Mouse (Mus musculus) thymus, adult 18-20 months (tissue): Measurements from ENCODE around the gene Ptp4a2.

Experiments
- DNase-seq, 2 experiments: peaks; one replicate each; pipeline ENCODE4 v3.0.0; 2022; ENCODE audit warnings: mixed read lengths in 2 of 2

Ptp4a2 gene

DNA sequence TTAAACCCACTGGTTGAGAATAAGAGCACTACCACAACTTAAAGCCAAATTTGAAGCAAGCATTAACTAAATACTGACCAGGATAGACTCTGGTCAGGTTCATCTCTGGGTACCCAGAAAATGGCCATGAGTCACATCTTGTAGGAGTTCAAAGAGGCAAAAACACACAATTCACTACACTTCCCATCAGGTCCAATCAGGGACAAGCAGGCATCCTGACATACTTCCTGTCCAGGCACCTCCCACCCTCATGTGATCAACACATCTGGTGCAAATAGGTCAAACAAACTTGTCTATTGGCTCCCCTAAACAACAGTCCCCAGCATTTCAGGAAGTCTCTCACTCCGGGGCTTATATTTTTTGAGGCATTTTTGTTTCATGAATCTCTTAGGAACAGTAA, 7.7 kb upstream of the Ptp4a2 start:
- no peak for DNase-seq

DNA sequence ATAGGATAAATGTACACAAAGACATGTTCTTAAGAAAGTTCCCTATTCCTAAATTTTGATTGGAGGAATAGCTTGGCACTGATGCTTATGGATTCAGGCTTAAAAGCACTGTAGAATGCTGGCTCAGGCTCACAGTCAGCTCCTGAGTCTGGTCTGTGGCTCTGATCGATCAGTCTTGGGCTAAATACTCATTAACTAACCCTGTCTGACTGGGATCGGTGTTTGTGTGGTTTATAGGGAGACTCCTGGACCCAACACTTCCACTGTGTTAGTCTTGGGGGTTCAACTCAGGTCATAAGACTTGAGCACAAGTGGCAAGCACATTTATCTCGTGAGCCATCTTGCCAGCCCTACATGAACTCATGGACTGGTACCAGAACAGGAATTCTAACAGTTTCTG, 6.0 kb upstream of the Ptp4a2 start:
- no peak for DNase-seq

DNA sequence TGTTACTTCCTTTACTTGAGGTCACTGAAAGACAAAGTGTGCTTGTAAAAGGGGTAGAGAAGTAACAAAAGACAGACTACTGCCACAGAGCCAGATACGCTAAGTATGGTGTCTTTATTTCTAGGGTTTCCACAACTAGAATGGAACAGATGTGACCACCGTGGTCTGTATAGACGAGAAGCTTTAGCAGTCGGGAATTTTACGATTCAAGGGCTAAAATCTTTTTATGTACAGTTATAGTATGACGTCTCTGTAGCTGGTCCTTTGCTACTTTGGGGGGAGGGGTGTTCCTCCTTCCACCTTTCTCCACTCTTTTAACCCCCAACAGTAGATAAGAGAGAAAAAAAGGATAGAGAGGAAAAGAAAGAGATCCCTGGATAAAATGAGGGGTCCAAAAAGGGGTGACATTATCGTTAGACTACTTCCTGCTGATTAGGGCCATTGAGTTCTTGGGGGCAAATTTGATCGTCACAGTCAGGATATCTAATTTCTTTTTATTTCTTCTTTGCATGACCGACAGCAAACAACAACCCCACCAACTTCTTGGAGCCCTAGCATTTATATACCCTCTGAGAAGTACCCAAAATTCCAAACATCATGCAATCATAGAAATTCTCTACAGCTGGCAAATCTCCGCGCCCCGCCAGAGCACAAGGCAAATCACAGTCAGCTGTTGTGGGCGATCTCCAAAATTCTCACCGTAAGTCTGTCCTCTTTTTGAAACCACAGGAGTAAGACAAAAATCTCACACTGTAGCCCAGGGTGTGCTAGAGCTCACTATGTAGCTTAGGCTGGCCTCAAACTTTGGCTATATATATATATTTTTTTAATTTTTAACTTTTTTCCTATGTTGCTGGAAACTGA, 818 bp downstream of the Ptp4a2 start:
- DNase-seq, result no peak

DNA sequence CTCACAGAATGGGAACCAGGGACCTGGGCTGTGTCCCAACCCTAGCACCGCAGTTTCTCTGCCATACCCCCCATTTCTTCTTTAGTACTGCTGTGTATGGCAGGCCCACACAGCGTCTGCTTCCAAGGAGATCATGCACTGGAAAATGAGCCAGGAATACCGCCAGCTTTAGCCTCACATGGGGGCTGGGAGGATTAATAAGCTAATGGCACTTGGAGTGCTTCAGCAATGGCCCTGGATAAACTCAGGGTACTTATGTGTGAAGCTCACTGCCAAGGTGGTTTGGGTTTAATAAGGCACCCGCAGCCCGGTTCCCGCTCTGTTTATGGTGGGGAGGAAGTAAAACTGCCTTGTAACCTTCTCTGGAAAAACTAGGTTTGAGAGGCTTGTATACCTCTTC, 6.6 kb downstream of the Ptp4a2 start:
- no peak for DNase-seq

DNA sequence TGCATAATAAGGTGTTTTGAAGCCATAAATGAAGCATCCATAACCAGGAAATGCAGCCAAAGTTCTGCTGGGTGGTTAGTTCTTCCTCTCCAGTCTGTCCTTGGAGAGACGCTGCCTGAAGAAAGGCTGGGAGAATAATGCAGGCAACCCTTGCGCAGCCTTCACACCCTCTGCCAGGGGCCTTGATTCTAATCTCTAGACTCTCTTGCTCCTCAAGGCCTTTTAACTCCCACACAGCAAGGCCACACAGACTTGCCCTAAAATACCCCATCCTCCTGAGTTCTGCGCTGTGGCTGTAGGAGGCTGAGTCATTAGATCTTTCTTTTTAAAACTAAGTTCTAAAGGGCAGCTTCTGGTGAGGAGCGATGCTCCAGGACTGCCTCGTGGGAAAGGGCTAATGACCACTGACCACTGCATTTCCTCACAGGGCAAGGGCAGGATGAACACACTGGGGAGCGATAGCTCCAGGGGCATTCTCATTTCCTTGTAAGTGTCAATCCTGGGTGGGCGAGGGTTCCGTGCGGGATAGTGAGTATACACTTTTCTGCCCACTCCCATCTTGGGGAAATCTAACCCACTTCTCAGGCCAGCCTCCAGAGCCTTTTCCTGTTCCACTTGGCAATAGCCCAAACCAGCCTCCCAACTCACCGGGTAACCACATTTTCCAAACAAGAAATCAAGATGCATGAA, 7.6 kb downstream of the Ptp4a2 start:
- no peak for DNase-seq

DNA sequence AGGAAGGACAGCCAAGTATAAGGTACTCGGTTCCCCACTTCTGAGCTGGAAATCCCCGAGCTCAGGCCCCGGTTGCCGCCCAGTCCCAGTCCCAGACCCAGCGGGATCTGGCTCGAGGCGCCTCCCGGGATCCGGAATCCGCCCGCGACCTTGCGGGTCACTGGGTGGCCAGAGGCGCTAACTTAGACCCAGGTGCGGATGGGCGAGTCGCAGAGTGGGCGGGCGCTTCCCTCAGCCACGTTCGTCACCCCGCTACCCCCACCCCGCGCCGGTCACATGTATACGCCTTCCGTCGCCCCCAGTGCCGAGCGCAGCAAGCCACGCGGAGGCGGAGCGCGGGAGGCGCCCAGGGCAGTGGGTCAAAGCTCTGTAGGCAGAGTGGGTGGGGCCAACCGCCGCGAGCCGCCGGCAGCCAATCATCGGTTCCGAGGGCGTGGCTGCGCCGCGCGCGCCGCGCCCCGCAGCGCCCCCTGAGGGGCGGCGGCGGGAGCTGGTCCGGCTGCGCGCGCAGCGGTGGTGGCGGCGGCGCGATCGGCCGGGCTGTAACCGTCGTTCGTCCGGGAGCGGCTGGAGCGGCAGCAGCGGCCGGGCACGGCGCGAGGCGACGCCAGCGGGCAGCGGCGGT, 8.8 kb downstream of the Ptp4a2 start:
- peak; percentile 99 for DNase-seq

DNA sequence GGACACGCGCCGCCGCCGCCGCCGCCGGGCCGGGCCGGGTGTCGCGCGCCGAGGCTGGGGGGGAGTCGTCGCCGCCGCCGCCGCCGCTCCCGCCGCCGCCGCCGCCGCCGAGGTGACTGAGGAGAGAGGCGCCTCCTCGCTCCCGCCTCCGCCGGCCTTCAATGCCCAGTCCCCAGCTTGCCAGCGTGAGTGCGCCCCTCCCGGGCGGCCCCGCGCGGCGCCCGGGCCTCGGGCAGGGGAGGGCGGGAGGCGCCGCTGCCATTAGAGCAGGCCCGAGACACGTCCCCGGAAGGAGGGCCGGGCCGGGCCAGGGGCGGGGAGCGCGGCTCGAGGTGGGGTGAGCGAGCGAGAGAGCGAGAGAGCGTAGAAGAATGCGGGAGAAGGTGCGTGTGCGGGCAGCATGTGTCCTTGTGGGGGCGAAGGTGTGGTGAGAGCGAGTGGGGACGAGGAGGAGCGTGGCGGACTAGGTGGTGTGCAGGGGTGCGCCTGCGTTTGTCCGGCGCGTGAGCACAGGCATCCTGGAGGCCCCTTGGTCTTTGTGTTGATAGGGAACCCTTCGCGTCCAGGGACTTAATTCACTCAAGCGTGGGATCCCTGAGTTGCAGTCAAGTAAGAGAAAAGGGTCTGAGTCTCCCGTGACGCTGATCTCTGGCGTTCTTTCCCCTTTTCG, 9.5 kb downstream of the Ptp4a2 start:
- peak; percentile 66 to 75 for DNase-seq

DNA sequence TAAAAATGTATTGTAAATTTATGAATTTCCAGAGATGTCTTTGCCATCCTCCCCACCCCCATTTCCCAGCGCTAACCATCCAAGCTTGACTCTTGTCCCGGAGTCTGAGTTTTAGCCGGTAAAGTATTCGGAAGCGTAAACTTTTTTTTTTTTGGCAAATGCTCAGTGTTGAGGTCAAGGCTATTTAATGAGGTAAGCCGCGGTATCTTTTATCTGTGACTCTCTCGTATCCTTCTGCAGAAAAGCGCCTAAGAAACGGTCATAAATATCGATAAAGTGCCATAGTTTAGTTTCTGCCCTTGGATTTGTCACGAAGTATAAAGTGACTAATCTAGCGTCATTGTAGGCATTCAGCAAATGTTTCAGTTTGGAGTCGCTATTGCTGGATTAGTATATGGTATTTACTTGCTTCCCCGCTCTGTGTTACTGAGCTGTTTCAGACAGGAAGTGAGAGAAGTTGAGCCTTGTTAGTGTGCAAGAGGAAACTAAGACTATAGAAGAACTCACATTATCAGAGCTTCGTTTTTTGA, 10.1 kb downstream of the Ptp4a2 start:
- no peak for DNase-seq

DNA sequence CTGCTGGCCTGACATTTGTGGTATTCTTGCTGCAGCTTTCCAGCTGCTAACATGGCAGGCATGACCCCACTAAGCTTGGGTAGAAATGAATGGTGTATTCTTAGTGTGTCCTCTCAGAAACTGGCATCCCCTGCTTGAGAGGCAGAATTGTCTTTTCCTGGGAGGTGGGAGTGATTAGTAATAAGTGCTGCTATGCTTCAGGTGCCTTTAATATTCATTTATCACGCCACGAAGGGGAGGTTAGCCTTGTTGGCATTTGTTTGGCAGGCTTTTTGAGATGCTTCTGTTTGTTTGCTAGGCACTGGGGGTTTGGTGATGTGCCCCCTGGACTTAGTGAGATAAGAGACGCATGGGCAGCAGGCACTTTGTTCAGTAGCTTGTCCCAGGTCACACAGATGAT, 11.3 kb downstream of the Ptp4a2 start:
- no peak for DNase-seq

DNA sequence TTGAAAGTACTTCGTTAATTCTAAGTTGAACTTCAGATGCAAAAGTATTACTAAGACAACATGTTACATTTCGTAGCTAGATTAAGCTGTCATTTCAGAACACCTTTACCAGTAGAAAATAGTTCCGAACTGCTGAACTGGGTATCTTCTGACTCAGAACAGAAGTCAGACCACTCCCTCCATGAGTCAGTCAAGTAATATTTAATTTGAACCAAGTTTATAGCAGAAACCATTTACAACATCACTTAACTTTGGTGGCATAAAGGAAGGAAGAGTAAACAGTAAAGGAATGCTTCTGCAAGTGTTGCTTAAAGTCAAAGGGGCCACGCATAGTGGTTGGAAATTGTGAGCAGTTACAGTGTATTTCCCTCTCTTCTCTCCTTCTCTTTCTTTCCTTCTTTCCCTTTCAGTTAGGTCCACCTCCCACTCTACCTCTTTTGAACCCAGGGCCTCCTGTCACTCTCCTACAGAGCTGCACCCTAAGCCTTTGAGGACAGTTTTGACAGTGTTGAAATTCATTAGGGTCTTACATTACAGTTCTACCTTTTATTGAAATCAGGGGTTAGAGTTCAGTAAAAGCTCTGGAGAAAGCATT, 12.3 kb downstream of the Ptp4a2 start:
- no peak for DNase-seq

DNA sequence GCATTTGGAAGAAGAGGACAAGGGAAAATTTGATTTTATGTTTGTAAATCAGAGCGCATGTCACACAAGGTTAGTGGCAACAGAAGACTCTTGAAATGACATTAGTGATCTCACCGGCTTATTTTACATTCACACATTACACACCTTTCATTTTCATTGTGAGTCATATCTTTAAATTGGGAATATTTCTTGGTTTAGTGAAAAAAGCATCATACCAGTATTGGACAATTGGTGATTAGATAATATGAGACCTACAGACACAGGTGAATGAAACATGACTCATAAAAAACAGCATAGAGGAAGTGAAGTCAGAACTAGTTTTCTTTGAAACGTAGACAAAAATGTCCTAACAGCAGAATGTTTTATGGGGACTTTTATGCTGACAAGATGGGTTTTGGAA, 16.6 kb downstream of the Ptp4a2 start:
- DNase-seq, result no peak

DNA sequence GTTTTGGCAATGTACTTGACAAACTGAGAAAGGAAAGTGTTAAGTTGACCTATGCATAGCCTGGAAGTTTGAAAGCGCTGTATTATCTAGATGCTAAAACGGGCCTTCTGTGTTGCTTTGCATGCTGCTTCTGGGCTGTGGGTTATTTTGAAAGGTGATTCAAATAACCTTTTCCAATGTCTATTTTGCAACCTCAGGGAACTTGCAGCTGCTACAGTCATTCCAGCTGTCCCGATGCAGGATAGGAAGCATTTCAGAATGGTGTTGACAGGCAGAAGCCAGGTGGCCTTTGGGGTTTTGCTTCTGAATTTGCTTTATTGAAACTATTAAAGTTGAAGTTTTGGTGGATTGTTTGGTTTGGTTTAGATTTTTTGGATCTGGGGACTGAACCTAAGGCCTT, 17.1 kb downstream of the Ptp4a2 start:
- no peak for DNase-seq

DNA sequence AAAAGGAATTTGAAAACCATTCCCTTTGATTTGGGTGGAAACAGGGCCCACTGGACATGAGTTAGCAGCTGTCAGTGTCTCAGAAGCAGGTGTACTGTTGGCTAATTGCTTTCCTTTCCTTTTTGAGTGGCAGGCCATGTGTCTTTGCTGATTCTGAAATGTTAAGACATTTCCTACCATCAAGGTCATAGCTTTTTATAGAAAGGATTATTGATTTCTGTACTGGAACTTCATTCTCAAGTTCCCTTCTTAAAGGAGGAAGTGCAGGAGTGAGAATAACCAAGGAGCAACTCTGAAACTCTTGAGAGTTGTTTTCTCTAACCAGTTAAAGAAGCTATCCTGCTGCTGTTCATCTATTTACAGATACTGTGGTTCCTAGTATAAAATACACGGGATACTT, 18.8 kb downstream of the Ptp4a2 start:
- DNase-seq, result no peak

DNA sequence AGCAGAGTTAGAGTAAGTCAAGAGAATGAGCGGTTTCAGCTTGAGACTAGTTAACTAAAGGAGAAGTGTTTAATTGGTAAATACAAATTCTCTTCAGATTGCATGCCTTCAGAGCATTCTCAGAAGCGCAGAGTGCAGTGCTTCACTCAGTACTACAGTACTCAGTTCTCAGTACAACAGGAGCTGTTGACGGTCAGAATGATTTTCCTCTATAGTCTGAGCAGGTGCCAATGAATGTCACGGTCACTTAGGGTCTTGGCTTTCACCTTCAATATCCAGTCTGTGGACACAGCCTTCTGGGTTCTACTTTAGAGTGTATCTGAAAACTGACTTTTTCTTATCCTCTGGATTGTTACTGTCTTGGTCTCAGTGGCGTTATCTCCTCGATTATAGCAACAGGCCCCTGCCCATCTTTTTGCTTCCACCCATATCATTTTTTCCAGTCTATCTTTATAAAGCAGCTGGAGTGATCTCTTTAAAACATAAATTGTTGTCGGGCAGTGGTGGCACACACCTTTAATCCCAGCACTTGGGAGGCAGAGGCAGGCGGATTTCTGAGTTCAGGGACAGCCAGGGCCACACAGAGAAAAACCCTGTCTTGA, 19.4 kb downstream of the Ptp4a2 start:
- DNase-seq, result no peak

DNA sequence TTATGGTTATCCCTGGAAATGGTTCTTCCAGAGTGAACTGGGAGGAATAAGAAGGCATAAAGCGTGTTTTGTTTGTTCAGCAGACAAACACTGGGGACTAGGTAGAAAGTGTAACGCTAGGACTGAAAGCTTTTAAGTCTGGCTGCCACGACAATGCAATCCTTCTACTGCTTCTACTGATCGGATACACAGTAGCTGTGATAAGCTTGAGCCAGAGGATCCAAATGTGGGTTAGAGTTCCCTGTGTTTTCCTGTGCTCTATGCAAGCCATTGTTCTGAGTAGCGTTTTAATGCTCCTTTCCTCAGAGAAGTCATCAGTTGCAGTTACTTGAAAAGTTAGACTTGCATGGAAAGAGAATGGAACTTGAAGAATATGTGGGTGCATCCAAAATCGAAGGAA, 23.6 kb downstream of the Ptp4a2 start:
- no peak for DNase-seq

DNA sequence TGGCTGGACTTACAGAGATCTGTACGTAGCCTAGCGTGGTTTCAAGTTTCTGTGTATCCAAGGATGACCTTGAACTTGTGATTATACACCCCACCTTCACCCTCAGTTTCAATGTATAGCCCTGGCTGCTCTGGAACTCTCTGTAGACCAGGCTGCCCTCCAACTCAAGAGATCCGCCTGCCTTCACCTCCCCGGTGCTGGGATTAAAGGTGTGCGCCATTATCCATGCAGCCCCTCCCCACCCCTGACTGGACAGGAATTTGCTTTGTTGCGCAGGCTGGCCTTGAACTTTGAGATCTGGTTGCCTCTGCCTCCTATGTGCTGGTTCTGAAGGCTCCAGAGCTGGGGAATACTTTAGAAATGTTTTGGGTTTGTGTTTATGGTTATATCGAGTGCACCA, 24.3 kb downstream of the Ptp4a2 start:
- DNase-seq, result no peak

DNA sequence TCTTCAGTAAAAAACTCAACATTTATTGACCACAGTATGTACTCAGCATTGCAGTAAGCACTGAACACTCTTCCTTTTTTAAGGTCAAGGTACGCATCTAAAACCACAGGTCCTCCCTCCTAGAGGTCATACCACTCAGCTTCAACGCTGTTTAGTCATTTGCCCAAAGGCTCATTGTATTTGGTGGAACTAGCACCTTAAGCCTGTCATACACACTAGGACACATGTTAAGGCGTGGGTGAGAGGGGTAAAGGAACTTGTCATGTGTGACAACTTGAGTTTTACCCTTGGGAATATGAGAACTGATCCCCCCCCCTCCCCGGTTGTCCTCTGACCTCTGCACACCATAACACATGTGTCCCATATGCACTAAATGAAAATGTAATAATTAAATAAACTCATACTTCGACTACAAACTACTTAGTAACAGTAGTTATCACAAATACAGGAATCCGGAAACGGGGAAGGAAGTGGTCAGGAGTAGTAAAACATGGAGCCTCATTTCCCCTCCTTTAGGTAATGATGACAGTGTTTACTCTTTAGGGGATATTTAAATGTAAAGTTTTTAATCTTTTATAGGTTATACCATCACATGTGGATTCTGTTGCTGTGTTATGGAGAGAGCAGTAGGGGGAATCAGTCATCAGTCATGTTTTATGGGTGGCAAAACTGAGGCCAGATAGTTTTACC, 29.0 kb downstream of the Ptp4a2 start:
- no peak for DNase-seq

DNA sequence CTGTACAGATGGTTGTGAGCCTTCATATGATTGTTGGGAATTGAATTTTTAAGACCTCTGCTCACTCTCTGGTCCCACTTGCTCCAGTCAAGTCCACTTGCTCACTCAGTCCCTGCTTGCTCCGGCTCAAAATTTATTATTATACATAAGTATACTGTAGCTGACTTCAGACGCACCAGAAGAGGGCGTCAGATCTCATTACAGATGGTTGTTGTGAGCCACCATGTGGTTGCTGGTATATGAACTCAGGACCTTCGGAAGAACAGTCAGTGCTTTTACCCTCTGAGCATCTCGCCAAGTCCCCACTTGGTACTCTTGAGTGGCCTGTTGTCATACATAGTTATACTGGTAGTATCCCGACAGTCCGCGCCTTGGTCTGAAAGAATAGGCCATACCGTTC, 35.8 kb downstream of the Ptp4a2 start:
- no peak for DNase-seq

DNA sequence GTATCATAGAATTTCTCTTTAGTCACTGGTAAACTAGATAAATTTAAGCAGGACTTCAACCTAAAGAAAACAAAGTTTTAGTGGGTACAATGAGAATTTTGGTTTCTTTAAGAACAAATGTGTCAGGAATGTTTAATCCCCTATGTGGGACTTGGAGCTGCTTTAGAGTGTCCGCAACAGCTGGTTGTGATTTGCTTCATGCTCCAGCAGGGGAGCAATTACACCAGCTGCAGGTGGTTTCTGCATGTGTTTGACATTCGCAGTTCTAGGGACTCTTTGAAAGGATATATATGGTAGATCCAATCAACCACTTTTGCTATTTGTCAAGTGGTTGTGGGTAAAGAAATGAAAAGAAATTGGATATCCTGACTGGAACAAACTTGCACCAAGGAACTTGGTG, 39.5 kb downstream of the Ptp4a2 start:
- DNase-seq, result no peak

DNA sequence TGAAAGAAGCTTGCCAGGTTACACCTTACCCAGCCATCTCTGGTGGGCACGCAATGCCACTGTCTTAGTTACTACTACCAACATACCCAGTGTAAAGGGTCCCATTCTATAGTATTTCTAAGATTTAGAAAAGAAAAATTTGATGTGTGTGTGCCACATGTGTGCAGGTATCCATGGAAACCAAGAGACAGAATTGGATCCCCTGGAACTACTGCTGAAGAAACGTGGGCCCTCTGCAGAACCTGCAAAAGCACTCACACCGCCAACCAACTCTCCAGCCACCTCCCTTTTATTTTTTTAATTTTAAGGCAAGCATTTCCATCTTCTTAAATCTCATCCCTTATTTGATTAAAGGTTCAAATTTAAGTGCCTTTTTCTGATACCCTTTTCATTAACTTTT, 40.8 kb downstream of the Ptp4a2 start:
- DNase-seq, result no peak

DNA sequence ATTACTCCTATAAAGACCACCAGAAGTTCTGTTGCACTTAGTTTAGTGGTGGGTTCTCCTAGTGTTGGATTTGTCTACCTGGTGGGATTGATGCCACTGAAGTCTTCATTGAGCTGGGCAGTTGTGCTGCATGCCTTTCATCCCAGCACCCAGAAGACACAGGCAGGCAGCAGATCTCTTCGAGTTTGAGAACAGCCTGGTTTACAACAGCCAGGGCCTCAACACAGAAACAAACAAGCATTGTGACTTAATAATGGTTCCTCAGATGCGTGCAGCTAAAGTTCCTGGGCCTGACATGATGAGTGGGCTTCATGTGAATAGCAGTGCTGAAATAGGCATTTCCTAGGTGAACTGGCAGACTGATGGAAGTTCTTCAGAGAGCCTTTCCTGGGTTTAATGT, 42.0 kb downstream of the Ptp4a2 start:
- no peak for DNase-seq

DNA sequence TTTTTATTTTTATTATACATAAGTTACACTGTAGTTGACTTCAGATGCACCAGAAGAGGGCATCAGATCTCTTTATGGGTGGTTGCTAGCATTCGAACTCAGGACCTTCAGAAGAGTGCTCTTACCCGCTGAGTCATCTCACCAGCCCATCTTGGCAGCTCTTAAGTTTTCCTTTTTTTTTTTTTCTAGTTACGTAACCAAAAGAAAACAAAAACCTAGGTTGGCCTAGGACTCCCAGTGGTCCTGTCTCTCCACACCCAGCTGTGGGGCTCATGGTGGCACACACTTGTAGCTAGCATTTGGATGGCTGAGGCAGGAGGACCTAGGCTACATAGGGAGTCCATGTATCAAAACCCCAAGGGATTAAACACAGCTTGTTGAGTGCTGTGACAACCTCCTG, 43.0 kb downstream of the Ptp4a2 start:
- DNase-seq, result no peak
